Mouse (Mus musculus): ENCODE measurements at regions not wholly inside any gene's neighbourhood (a gene's known extent, or its start where the extent isn't known, plus 50 kb on each side); places are given as distances from the start of the nearest gene placed in this dataset.
A peak's percentile ranks its signal among the peaks of the same experiment; 100 is the strongest.

DNA sequence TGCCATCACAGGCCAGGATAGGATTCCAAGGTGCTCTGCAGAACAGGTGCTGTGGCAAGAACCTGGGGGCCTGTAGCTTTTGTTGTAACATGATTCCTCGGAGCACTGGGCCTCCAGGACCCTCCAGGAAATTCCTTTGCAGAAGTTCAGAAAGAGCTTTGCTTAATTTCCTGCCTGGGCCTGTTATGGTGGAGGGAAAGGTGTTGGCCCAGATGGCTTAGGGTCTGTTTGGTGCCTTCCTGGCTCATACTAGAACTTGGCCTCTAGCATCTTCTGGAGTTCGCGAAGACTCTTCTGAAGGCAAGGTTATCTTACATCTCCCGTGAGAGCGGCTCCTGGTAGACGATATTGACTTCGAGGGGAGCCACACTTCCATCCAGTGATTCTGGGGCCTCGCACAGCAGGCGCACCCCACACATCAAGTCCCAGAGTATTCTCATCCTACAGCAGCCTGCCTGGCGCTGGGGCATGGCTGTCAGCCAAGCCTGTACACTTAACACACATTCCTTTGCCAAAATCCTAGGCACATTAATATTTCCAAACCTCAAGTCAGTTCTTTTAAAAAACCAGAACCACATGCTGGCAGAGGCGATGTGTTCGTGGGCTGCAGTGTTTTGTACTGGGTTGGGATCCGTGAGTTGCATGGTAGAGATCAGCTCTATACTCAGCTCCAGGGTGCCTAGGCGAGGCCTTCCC is 54.5 kb upstream of the Cxcl14 start:
- DNase-seq (ENCODE audit: low spot score in 2 of 2): no peak

DNA sequence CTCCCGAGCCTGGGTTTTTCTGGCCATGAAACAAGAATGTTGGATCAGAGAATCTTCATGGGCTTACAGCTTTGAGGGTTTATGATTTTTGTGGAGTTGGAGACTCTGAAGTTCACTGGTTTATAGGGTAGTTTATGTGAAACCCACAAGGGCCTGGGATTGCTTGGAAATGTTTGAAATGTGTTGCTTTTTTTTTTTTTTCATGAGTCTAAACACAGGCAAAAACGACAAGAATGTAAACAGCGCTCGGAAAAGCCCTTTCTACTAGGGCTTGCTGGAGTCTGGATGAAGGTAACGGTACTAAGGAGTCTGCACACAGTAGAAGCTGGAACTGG is 55.0 kb upstream of the Cxcl14 start:
- no peak for DNase-seq (ENCODE audit: low spot score in 2 of 2)

DNA sequence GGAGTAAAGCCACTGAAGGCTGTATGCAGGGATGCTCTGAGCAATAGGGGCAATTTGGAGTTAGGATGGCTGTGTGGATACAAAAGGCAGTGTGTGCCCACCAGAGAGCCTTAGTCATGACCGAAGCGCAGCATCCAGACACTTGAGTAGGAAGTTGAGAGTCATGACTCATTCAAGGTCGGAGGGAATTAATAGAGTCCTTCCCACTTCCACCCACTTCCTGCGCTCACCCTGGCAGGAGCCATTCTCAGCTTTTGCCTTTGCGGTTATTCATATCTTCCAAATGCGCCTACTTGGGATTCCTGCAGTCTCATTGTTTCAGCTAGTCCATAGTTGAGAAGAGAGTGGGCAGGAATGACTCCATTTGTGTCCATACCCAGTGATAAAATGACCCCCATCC is 56.1 kb upstream of the Cxcl14 start:
- no peak for DNase-seq (ENCODE audit: low spot score in 2 of 2)

DNA sequence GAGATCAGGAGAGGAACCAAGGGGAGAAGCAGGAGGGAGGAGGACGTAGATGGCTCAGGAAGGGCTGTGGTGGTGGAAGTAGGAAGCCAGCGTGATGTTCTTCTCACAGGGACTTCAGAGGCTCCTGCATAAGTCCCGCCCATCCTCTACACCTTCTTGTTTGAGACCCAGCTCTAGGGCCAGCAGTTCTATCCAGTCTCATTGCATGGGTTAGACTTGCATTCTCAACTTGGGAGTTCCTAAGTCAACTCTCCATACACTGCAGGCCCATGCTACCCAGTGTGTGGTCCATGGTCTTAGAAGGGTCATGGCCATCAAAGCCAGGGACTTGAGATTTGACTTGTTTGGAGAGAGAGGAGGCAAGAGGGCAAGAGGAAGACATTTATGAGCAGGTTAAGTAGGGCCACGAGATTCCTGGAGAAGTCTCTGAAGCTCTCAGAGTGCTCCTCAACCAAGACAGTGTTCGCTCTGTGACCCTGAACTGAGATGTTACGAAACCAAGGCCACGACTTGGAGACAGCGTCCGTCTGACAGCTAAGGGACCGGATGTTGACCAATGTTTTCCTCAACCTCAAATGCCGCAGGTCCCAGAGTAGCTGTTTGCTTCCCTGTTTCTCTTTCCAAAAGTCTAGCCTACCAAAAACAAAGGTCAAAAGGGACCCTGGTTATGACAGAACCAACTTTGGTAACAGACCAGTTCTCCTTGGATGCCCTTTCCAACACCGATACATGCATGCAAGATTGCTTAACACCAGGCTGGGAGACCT is 56.7 kb upstream of the Cxcl14 start:
- DNase-seq (ENCODE audit: low spot score in 2 of 2): peak; percentile 37 to 43

DNA sequence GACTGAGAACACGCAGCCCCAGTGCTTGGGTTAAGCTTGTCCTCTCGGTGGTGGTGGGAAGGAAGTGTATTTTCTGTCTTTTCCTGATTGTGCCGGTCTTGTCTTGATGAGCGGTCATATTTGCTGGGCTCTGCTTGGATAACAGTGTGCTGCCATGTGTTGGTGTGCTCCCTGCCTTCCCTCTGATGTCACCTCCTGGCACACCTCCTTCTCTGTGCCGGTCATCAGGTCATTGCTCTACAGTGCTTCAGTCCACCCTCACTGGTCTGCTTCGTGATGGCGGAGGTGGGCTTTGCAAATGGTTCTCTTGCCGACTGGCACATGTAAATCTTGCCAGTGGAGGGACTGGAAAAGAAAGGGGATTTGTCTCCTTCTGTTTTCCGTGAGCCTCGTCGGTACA is 57.6 kb upstream of the Cxcl14 start:
- no peak for DNase-seq (ENCODE audit: low spot score in 2 of 2)

DNA sequence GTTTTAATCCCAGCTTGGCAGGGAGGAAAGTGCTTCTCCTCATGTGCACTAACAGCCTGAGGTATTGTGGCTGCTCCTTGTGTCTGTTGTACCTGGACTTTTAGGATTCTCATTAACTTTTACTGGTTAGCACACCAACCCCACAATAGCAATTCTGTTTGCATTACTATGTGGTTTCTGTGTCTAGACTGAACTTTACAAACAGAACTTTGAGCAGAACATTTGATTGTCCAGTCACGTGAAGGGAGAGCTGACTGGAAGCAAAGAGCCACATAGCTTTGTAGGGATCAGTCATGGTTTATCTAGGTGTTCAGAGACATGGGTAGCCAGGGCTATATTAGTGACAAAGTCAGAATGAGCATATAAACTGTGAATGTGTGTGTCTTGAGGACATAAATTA is 58.3 kb upstream of the Cxcl14 start:
- no peak for DNase-seq (ENCODE audit: low spot score in 2 of 2)

DNA sequence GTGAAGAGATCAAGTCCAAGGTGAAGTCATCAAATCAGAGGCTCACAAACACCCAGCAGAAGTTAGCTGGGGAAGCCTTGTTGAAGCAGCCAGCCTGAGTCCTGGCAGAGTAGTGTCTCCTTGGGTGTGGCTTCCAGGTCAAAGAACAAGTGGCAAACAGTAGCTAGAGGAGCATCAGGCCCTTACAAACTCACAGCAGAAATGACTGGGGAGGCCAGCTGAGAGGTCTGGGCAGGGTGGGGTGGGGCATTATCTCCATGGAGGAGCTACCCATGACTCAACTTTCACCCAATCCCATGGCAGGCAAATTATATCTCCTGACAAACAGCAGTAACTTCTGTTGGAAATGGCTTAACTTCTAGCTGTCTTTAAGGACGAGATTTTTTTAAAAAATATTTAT is 60.6 kb upstream of the Cxcl14 start:
- DNase-seq (ENCODE audit: low spot score in 2 of 2): no peak

DNA sequence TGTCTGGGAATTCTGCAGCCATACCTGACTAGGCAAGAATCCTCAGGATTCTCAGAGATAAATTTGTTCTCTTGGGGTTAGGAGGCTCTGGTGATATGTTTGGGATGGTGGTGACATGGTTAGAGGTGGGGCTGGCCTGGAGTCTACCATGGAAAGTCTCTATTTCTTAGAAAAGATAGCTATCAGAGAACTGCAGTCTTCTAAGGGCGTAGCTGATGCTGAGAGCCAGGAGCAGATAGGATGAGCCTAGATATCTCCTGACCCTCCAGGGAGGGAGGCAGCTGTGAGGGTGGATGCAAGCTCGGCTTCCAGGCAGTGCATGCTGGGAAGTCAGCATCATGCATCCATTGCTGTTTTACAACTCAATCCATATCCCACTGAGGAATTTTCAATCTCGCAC is 61.6 kb upstream of the Cxcl14 start:
- DNase-seq (ENCODE audit: low spot score in 2 of 2): no peak

DNA sequence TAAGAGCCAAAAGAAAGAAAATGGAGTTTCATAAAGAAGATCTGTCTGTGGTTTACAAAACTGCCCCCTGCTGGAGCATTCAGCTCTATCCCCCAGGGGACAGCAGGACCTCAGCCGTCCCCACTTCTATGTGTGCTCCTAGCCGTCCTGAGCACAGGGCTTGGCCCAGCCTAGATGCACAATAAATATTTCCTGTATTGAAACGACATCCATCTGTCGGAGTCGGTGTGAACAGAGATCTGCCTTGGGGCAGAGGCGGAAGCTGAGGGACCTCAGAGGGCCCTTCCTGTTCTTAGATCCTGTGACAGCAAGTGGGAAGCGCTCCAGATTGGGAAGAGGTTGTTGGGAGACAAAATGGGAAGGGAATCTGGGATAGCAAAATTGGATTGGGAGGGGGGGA is 62.5 kb upstream of the Cxcl14 start:
- no peak for DNase-seq (ENCODE audit: low spot score in 2 of 2)

DNA sequence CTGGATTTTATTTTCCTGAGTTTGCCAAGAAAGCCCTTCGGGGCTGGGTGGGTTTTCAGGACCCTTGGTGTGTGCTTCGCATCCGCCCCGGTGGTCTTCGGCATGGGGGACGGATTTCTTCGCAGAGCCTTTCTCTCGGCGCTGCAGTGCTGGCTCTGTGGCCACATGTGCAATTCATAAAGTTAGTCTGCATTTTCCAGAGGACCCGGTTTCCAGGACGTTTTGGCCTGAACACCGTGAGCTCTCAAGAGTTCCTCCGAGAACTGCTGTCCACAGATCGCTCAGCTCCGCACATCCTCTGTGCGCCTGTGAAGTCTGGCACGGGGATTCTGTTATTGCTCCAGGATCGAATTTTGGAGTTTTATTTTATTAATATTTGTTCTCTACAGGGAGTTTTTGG is 63.2 kb upstream of the Cxcl14 start:
- no peak for DNase-seq (ENCODE audit: low spot score in 2 of 2)

DNA sequence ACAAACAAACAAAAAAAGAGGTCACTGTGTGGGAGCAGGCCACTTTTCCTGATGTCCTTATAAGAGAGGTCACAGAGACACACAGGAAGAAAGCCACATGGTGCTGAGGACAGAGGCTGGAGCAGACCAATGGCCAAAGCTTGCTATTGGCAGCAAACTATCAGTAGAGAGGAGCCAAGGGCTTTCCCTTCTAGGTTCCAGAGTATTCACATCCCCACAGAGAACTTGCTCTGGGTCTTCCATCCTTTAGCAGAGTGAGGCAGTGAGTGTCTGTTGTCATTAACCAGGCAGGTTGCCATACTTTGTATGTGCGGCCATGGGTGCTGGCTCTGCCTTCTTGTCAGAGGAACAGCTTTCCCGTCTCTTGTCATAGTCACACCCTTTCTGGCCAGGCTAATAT is 64.5 kb upstream of the Cxcl14 start:
- DNase-seq (ENCODE audit: low spot score in 2 of 2): no peak

DNA sequence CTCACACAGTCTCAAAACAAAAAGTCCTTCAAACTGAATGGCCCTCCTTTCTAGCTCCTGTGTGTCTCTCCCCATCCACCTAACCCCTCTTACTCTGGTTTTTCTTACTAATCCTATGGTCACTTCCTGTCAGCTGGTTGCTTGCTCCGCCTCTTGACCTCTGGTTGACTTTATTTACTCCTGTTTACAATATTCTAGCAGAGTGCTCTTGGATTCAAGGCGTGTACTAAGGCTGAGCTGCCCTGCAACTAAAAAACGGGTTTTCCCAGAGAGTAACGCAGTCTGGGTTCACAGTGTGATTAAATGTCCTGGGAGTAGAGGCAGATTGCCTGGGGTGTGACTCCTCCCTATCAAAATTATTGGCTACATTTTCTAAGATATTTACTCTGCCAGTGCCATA is 64.2 kb upstream of the Gm3045 start:
- DNase-seq (ENCODE audit: low spot score in 2 of 2): no peak

DNA sequence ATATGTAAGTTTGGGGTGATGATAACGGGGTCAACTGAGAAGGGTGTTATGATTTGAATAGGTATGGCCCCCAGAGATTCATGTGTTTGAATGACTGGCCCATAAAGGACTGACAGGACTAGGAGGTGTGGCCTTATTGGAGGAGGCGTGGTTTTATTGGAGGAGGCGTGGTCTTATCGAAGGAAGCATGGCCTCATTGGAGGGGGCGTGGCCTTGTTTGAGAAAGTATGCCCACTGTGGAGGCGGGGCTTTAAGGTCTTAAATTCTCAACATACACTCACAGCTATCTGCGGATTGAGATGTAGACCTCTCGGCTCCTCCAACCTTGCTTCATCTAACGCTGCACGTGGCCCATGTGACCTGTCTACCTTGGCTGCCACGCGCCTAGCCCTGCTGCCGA is 63.7 kb upstream of the Gm3045 start:
- DNase-seq (ENCODE audit: low spot score in 2 of 2): no peak

DNA sequence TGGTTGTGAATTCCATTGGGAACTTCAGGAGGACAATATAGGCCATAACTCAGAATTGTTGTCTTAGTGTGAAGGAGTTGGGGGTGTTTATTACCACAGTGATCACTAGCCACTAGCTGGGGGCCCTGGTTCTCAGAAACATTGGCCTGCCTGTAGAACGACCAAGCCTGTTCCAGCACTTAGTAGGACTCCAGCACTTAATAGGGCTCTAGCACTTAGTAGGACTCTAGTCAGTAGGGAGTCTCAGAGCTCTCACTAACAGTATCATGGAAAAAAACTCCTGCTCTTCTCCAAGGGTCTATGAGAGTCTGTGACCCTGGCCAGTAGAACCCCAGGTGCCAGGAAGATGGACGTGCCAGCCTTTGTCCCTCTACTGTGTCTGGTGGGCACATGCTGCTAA is 56.8 kb upstream of the Gm3045 start:
- DNase-seq (ENCODE audit: low spot score in 2 of 2): no peak

DNA sequence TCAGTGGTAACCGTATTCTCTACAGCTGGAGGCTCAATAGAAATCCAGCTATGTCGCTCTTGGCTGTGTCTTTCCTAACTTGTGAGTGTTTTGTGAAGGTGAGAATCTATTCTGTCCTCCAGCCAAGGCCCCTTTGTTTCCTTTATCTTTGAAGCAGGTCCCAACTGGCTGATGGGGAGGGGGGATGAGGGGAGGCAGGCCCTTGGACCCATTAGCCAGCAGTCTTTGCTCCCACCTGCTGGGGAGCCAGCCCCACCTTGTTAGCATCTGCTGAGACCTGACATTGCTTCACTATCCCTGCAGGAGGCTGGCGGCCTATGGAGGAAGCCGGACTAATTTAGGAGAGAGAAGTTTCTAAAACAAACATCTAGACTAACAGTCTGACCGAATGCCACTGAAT is 55.0 kb upstream of the Gm3045 start:
- DNase-seq (ENCODE audit: low spot score in 2 of 2): no peak

DNA sequence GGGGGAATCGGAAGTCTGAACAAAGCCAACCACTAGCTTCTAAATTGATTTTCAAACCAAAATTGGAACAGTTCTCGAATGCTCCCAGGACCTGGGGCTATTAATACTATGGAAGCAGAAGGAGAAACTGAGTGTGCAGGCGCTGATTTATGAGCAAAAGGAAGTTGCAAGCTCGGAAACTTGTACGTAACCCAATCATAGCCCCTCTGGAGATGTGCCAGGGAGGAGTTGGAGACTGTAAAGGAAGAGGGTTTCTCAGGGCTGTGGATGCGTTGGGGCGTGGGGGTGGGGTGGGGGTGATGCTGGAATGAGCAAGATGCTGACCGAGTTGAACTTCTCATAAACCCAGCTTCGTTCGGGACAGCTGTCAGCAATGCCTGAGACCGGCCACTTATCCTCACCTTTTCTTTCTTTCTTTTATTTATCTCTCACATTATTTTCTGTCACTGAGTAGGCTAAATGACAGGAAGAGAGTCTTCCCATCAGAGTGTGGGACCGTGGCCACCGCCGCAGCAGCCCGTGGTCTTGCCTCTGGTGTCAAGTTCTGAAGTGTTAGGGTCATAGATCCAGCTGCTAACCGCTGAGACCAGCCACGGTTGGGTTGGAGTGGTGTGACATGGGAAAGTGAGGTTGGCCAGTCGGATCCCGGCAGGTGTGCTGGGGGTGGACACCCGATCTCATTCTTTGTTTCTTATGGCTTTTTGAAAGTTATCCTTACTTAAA is 54.2 kb upstream of the Gm3045 start:
- no peak for DNase-seq (ENCODE audit: low spot score in 2 of 2)

DNA sequence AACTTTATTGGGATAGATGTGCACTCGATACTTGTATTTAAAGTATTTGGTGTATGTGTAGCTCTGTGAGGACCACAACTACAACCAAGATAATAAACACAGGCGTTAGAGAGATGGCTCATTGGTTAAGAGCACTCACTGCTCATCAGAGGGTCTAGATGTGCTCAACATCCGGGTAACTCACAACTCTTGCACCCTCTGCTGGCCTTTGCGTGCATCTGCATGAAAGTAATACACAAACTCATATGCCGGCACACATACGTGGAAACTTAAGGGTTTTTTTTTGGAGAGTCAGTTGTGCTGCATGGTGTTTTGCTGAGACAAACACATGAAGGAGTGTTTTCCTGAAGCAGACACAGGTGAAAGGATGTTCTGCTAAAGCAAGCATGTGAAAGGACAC is 53.7 kb upstream of the Gm3045 start:
- DNase-seq (ENCODE audit: low spot score in 2 of 2): no peak

All from heart, adult 9 months (tissue).